Mouse (Mus musculus) liver, postnatal 0 days (tissue): Measurements from ENCODE around the gene Usf1.

Source experiments
- CTCF ChIP-seq: sonication (generic); IDR thresholded peaks from 2 replicates; pipeline ENCODE4 v1.5.1; 2016; ENCODE audit warnings: antibody characterized with exemption, low read depth
- EP300 ChIP-seq: IDR thresholded peaks from 2 replicates; pipeline ENCODE4 v1.6.1; 2016; ENCODE audit warnings: antibody characterized with exemption, low read depth, mild to moderate bottlenecking

DNA sequence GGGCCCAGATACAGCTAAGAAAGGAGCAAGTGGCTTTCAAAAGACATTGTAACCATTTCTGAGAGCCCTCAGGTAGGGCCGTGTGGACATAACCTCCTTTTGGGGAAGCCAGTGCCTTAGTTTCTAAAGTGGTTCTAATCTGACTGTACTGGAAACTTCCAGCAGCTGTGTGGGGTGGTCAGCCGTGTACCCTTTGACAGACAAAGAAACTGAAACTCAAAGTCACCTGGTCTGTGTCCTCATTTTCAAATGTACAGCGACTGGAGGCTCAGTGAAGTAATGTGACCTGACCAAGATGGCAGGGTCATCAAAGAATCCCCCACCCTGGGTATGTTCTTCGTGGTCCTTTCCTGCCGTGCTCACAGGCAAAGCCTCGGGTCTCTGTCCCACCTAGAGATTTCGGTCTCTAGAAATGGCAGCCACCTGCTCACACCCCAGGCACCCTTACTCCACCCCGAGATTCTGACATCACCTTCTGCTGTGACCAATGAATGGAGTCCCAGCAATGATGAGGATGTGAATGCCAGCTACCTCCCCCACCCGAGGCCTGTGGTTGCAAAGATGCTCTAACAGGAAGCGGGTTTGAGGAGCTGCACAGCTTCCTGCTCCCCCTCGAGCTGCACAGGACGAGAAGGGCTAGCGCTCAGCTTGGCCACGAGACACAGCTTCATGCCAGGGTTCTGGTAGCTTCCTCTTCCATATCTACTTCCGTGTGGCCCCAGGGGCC is 22.6 kb upstream of the Usf1 start, which contains the start of gene Arhgap30:
- TF ChIP-seq EP300, result no peak
- no peak for TF ChIP-seq CTCF
